Mouse (Mus musculus): ENCODE data around the gene Rgs7. TPM values are rescaled to one million over a fixed set of nuclear protein-coding genes. Genes with fewer than 3 reads are reported as not detected.

The Rgs7 gene
- polyA plus RNA-seq, 1 experiment = 0.45 TPM

- TF ChIP-seq POLR2A (IDR thresholded peaks at IDR 0.05; ENCODE audit: borderline replicate concordance, extremely low read depth, low read depth, low read length) (no peak), CTCF (IDR thresholded peaks at IDR 0.05; ENCODE audit: insufficient read depth, low read length) (no peak)
- no peak overlapping the region for H3K4me3 ChIP-seq (replicated peaks; ENCODE audit: extremely low read depth, low read depth, low read length)
- no peaks in the 10 kb centered on the region for H3K4me1 ChIP-seq (ENCODE audit: control insufficient read depth, insufficient read depth, low read length)
- DNase-seq = no peak
- WGBS = 68% methylated on average over 14 of the region's 14 CpGs
Measured at GRCm38 (mm10) chr1:175433622-175434204, 58.6 kb downstream of the Rgs7 start.

- no peak for DNase-seq
- TF ChIP-seq POLR2A (IDR thresholded peaks at IDR 0.05; ENCODE audit: borderline replicate concordance, extremely low read depth, low read depth, low read length) (no peak), CTCF (IDR thresholded peaks at IDR 0.05; ENCODE audit: insufficient read depth, low read length) (no peak)
- Histone ChIP-seq H3K4me1 (ENCODE audit: control insufficient read depth, insufficient read depth, low read length) (no peaks in the 10 kb centered on the region), H3K4me3 (replicated peaks; ENCODE audit: extremely low read depth, low read depth, low read length) (no peak overlapping the region)
- WGBS = 78% methylated on average over 6 of the region's 6 CpGs
Measured at GRCm38 (mm10) chr1:175433128-175433527, 59.2 kb downstream of the Rgs7 start.

GRCm38 (mm10) chr1:175431356-175432053, 60.8 kb downstream of the Rgs7 start:
- 59% methylated on average over 4 of the region's 4 CpGs for WGBS
- no peak for TF ChIP-seq POLR2A (IDR thresholded peaks at IDR 0.05; ENCODE audit: borderline replicate concordance, extremely low read depth, low read depth, low read length)
- no peak for TF ChIP-seq CTCF (IDR thresholded peaks at IDR 0.05; ENCODE audit: insufficient read depth, low read length)
- no peak for DNase-seq

GRCm38 (mm10) chr1:175427112-175427511, 65.2 kb downstream of the Rgs7 start:
- WGBS = 82% methylated on average over 2 of the region's 2 CpGs
- Histone ChIP-seq H3K4me3 (replicated peaks; ENCODE audit: extremely low read depth, low read depth, low read length) (no peak overlapping the region), H3K4me1 (ENCODE audit: control insufficient read depth, insufficient read depth, low read length) (no peaks in the 10 kb centered on the region)
- no peak for TF ChIP-seq POLR2A (IDR thresholded peaks at IDR 0.05; ENCODE audit: borderline replicate concordance, extremely low read depth, low read depth, low read length)
- no peak for TF ChIP-seq CTCF (IDR thresholded peaks at IDR 0.05; ENCODE audit: insufficient read depth, low read length)
- no peak for DNase-seq

More at GRCm38 (mm10) chr1:175431356-175432053, 60.8 kb downstream of the Rgs7 start:
- Histone ChIP-seq H3K4me3 (replicated peaks; ENCODE audit: extremely low read depth, low read depth, low read length) (no peak overlapping the region), H3K4me1 (ENCODE audit: control insufficient read depth, insufficient read depth, low read length) (no peaks in the 10 kb centered on the region)

- WGBS = 83% methylated on average over 4 of the region's 4 CpGs
- Histone ChIP-seq H3K4me1 (ENCODE audit: control insufficient read depth, insufficient read depth, low read length) (no peaks in the 10 kb centered on the region), H3K4me3 (replicated peaks; ENCODE audit: extremely low read depth, low read depth, low read length) (no peak overlapping the region)
- no peak for DNase-seq
- TF ChIP-seq POLR2A (IDR thresholded peaks at IDR 0.05; ENCODE audit: borderline replicate concordance, extremely low read depth, low read depth, low read length) (no peak), CTCF (IDR thresholded peaks at IDR 0.05; ENCODE audit: insufficient read depth, low read length) (no peak)
Measured at GRCm38 (mm10) chr1:175426393-175426792, 65.9 kb downstream of the Rgs7 start.

- TF ChIP-seq CTCF (IDR thresholded peaks at IDR 0.05; ENCODE audit: insufficient read depth, low read length) = no peak
- TF ChIP-seq POLR2A (IDR thresholded peaks at IDR 0.05; ENCODE audit: borderline replicate concordance, extremely low read depth, low read depth, low read length) = no peak
- WGBS = 83% methylated on average over 4 of the region's 4 CpGs
- no peak for DNase-seq
- Histone ChIP-seq H3K4me3 (replicated peaks; ENCODE audit: extremely low read depth, low read depth, low read length) (no peak overlapping the region), H3K4me1 (ENCODE audit: control insufficient read depth, insufficient read depth, low read length) (no peaks in the 10 kb centered on the region)
Measured at GRCm38 (mm10) chr1:175420883-175421282, 71.4 kb downstream of the Rgs7 start.

GRCm38 (mm10) chr1:175415728-175416127, 76.6 kb downstream of the Rgs7 start:
- WGBS = 63% methylated on average over 9 of the region's 9 CpGs
- TF ChIP-seq CTCF (IDR thresholded peaks at IDR 0.05; ENCODE audit: insufficient read depth, low read length) (no peak), POLR2A (IDR thresholded peaks at IDR 0.05; ENCODE audit: borderline replicate concordance, extremely low read depth, low read depth, low read length) (no peak)
- no peak overlapping the region for H3K4me3 ChIP-seq (replicated peaks; ENCODE audit: extremely low read depth, low read depth, low read length)
- DNase-seq = no peak
- no peaks in the 10 kb centered on the region for H3K4me1 ChIP-seq (ENCODE audit: control insufficient read depth, insufficient read depth, low read length)

- WGBS = 41% methylated on average over 3 of the region's 3 CpGs
- no peaks in the 10 kb centered on the region for H3K4me1 ChIP-seq (ENCODE audit: control insufficient read depth, insufficient read depth, low read length)
- TF ChIP-seq CTCF (IDR thresholded peaks at IDR 0.05; ENCODE audit: insufficient read depth, low read length) (no peak), POLR2A (IDR thresholded peaks at IDR 0.05; ENCODE audit: borderline replicate concordance, extremely low read depth, low read depth, low read length) (no peak)
- H3K4me3 ChIP-seq (replicated peaks; ENCODE audit: extremely low read depth, low read depth, low read length) = no peak overlapping the region
- no peak for DNase-seq
Measured at GRCm38 (mm10) chr1:175410399-175410798, 81.9 kb downstream of the Rgs7 start.

- Histone ChIP-seq H3K4me3 (replicated peaks; ENCODE audit: extremely low read depth, low read depth, low read length) (no peak overlapping the region), H3K4me1 (ENCODE audit: control insufficient read depth, insufficient read depth, low read length) (no peaks in the 10 kb centered on the region)
- DNase-seq = no peak
- WGBS = 76% methylated on average over 4 of the region's 4 CpGs
- TF ChIP-seq CTCF (IDR thresholded peaks at IDR 0.05; ENCODE audit: insufficient read depth, low read length) (no peak), POLR2A (IDR thresholded peaks at IDR 0.05; ENCODE audit: borderline replicate concordance, extremely low read depth, low read depth, low read length) (no peak)
Measured at GRCm38 (mm10) chr1:175391894-175392293, 100.4 kb downstream of the Rgs7 start.

- WGBS = 75% methylated on average over 5 of the region's 5 CpGs
- DNase-seq = no peak
Measured at GRCm38 (mm10) chr1:175389250-175389649, 103.0 kb downstream of the Rgs7 start.

More at GRCm38 (mm10) chr1:175389250-175389649, 103.0 kb downstream of the Rgs7 start:
- Histone ChIP-seq H3K4me1 (ENCODE audit: control insufficient read depth, insufficient read depth, low read length) (no peaks in the 10 kb centered on the region), H3K4me3 (replicated peaks; ENCODE audit: extremely low read depth, low read depth, low read length) (no peak overlapping the region)
- TF ChIP-seq POLR2A (IDR thresholded peaks at IDR 0.05; ENCODE audit: borderline replicate concordance, extremely low read depth, low read depth, low read length) (no peak), CTCF (IDR thresholded peaks at IDR 0.05; ENCODE audit: insufficient read depth, low read length) (no peak)

All from lung, adult 2 months (tissue).